Mouse (Mus musculus) B cell, adult 67 days (primary cell): ENCODE data around the gene Eif4e. TPM values are rescaled to one million over a fixed set of nuclear protein-coding genes. Genes with fewer than 3 reads are reported as not detected.

ENCODE experiments used
- total RNA-seq, 2 experiments: library from RNA; stranded (reverse); gene quantifications; 4 replicates each; pipeline ENCODE4 v1.2.4; 2023

The Eif4e gene
- total RNA-seq, result 10 to 100 TPM; 72.4 to 73.2 TPM

GRCm38 (mm10) chr3:138526073-138526915 lies at the start of gene Eif4e:
Gene Eif4e, plus strand, starts transcription at chr3:138526179.

DNA sequence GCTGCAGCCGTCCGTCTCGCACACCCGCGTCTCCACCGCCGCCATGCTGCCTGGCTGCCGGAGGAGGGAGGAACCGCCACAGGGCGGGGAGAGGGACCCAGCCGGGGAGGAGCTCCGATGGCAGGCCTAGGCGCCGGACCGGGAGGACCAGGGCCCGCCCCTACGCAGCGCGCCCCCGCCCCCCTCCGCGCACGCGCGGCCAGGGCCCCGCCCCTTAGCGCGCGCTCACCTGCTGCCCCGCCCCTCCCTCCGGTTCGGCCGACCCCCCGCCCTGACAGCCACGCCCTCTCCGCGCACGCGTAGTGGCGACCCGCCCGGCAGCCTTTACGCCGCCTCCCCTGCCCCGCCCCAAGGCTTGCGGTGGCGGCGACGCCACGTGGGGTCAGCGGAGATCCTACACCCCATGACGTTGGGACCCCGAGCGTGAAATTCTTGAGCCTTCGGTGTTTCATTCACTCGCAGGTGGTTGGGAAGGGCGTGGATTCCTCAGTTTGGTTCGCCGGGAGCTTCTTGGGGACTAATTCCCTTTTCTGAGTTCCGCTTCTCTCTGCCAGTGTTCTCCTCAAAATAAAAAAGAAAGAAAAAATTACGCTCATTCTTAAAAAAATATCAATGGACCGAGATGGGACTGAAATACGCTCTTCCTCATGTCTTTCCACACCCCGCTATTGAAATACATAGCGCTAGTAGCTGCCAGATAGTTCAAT lies 36.5 kb upstream of the Eif4e start, which contains the start of gene Metap1:
TSS of gene Metap1 (minus strand) at position 189 of the 707 bp plus-strand sequence.

Other genes with a start within 250 kb of the Eif4e start
- gene Adh6a, start 212.9 kb upstream of the Eif4e start, total RNA-seq, result not detected
- not detected for gene Adh6b, start 184.4 kb upstream of the Eif4e start, total RNA-seq
- not detected for gene Adh4, start 110.7 kb upstream of the Eif4e start, total RNA-seq
- 10 to 100 TPM; 59.9 to 72.0 TPM for gene Adh5, start 83.1 kb upstream of the Eif4e start, total RNA-seq
- gene Metap1, start 36.7 kb upstream of the Eif4e start, total RNA-seq, result 10 to 100 TPM; 49.0 to 49.1 TPM
- gene Tspan5, start 216.0 kb downstream of the Eif4e start, total RNA-seq, result 1 to 10 TPM; 7.5 to 9.9 TPM